Mouse (Mus musculus) testis, postnatal 10 days (tissue): Measurements from ENCODE around the gene Ghr.

Source experiments
- DNase-seq: peaks from one replicate; pipeline ENCODE4 v3.0.0; 2021; ENCODE audit warnings: low spot score

Gene Ghr

DNA sequence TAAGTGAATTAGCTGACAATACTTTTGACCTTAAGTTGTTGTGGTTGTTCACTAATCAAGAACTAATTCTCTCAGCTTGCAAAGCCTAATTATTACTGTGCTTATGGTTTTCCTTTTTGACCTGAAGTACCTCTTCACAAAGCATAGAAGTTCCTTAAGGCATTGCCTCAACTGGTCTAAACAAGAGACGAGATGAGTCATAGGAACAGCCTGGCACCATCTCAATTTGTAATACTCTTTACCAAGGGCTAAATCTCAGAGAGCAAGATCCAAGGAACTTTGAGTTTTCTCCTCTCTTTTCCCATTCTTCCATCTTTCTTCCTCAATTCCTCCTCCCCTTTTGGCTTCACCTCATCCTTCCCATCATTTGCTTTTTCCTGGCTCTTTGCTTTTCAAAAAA, 69.3 kb downstream of the Ghr start:
- DNase-seq: no peak

DNA sequence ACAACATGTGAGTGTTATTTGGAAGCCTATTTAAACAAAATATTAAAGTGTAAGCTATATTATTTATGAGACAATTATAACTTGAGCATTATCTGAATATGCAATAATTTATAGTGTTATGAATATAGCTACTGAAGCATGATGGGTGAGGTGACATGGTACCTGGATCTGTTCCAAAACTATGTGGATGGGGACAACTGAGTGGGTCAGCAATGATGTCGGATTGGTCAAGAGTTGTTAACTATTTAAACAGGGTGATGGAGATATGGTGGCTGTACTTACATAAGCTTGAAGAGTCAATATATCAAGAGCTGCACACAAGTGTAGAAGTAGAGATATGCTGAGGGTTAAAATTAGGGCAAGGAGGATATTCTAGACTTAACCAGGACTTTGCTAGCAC, 70.9 kb downstream of the Ghr start:
- no peak for DNase-seq

DNA sequence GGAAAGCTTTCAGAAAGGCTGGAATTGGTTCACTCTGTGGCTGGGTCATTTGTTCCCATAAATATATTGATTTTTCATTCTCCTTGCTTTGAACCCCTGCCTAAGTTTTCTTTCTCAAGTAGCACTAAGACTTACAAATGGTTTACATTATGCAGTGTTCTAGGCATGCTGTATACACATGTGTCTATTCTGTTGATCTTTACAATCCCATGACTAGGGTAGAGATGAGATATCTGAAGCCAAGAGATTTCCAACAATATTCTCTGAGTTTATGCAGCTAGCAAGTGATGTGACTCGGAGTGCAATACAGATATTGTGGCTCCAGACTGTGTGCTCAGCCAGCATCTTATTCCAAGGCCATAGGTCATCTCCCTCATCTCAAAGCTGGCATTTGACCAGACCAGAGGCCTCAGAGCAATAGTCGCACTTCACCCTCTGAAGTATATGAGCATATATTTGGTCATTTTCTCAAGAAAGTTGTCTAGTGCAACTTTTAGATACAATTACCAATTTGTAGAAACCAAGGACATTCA, 71.6 kb downstream of the Ghr start:
- DNase-seq: no peak

DNA sequence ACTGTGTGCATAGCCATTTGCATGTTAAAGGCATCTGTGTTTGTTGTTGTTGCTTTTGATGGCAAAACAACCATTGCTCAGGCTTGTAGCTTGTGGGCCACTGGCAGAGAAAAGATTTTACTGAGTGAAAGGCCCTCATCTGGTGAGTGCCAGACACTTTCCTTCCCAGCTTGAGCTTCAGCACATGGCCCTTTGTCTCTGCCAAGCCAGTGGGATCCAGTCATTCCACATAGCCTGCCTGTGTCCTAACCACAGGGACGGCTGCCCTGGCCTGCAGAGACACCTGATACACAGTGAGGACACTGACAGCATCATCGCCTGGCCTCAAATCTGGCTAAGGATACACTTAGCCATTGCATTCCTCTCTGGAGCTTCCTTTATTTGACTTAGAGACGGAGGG, 74.2 kb downstream of the Ghr start:
- no peak for DNase-seq

DNA sequence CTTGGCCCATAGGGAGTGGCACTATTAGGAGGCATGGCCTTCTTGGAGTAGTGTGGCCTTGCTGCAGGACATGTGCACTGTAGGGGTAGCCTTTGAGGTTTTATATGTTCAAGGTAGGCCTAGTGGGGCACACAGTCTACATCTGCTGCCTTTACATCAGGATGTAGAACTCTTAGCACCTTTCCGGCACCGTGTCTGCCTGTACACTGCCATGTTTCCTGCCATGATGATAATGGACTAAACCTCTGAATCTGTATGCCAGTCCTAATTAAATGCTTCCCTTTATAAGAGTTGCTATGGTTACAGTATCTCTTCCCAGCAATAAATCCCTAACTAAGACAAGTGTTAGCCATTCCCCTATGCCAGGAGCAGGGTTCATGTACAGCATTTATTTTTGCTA, 76.0 kb downstream of the Ghr start:
- no peak for DNase-seq

DNA sequence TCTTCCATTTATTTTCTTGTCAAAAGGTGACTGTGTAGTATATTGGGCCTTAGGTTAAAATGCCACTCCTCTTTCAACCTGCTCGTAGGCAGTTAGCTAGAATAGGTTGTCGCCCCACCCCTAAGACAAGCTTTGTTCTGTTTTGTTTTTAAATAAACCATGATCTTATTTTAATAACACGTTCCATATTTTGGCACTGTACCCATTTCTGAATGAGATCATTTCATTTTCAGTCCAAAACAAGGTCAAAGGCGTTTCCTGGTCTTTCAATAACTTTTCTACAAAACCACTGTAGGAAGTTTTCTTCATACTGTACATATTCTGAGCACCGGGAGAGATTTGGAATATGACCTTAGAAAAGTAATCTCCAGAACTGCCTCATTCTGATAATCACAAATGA, 78.6 kb downstream of the Ghr start:
- no peak for DNase-seq

DNA sequence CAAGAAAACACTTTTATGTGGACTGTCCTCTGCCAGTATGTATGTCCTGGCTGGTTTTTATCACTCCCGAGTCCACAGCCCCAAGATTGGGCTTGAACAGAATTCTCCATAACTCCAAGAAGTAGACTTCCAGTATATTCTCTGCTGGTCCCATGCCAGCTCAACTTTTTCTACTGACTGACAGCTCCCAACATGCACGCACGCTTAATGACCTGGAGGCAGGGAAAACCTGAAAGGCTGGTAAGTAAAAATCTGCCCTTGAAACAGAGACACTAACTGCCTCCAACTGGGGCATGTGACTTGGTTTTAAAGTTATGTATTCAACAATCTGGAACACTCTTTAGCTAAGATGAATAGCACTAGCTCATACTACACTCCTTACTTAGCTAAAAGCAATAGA, 81.6 kb downstream of the Ghr start:
- no peak for DNase-seq

DNA sequence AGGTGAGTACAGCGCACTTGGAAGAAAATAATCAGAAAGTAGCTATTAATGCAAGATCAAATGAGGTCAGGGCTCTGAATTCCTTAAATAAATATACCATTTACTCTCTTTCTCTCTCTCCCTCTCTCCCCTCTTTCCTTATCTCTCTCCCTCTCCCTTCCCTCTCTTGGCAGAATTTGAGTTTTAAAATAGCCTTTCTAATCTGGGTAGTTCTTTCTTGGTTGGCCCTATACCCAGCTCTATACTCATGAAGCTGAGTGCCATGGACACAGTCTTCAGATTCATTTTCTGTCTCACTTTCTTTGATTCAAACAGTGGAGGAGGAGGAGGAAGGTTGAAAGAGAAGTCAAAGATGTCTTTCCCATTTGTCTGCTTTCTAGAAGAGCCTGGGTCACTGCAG, 84.3 kb downstream of the Ghr start:
- no peak for DNase-seq

DNA sequence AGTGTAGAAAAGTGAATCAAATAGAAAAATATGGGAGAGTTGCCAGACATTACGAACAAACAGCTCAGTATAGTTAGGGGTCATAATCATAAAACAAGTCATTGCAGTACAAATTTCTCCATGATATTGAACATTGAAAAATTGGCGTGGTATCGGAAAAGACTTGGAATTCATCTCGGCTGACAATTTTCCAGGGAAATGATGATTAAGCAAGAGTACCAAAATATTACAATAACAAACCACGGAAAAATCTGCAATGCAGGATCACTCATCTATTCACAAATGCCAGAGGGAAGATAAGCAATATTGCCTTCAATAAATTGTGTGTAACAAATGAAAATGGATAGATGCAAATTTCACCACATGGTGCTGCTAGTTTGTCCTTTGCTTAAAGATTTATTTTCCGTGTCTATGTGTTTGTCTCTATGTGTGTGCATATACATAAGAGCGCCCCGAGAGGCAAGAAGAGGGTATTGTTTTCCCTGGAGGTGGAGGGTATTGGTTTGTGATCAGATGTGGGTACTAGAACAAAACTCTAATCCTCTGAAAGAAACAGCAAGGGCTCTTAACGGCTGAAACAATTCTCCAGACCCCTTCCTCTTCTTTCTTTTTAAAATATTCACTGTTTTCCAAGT, 85.2 kb downstream of the Ghr start:
- no peak for DNase-seq

DNA sequence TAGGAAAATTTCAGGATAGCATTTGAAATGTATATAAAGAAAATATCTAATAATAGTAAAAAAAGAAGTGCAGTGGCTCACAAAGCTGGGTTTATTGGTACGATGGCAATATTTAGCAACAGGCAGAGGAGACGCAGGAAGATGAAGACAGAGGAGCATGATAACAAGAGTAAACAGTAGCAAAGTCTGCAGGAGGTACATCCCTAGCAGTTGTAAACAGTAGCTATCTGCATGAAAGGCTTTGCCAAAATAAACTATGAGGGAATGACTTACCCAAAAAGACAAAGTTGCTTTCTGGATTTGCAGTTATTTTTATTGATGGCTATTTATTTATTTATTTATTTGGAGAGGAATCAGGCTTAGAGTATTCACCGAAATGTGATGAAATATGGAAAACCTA, 92.4 kb downstream of the Ghr start:
- no peak for DNase-seq

DNA sequence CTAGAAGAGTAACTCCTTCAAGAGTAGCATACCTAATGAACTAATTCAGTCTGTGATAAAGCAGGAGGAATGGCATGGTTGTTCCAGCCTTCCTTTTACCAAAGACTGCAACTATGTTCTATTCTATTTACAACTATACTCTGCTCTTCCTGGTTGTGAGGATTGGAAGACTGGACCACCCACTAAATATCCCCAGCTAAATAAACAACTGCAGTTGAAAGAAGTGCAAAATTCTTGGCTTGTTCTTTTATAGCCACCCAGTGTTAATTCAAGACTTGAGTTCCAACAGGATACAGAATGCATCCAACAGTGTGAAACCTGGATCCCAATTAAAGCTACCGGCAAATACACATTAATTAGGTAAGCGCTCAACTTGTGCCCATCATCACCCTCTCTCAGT, 93.3 kb downstream of the Ghr start:
- DNase-seq: no peak

DNA sequence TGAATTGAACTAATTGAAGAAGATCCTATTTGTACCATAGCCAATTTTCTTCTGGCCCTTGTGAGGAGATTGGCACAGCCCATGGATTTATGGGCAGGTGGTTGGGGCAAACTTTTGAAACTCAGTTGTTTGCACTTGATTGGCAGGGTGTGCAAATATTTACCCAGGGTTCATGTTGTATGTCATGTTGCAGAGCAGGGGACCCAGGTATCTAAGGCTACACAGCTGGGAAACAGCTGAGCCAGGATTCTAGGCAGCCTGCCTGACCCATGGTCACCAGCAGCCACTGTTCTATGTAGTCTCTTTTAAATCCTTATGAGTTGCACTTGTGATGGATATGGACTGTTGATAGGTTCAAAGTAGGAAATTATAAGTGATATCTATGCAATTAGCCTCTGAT, 94.1 kb downstream of the Ghr start:
- DNase-seq: no peak

DNA sequence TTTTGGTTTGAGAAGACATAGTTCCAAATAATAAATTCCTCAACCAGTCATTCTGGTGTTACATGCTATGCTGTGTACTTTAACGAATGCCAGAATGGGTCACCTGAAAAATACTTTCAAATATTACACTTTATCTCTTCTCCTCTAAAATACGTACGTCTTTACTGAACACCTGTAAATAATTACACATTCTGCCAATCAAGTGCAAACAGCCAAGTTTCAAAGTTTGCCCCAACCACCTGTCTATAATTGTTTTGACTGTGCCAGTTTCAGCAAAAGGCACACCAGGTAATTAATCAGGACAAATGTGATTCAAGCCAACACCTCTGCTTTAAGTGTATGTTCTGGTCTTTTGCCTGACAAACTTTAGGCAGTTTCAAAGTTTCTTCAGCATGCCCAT, 94.7 kb downstream of the Ghr start:
- no peak for DNase-seq

DNA sequence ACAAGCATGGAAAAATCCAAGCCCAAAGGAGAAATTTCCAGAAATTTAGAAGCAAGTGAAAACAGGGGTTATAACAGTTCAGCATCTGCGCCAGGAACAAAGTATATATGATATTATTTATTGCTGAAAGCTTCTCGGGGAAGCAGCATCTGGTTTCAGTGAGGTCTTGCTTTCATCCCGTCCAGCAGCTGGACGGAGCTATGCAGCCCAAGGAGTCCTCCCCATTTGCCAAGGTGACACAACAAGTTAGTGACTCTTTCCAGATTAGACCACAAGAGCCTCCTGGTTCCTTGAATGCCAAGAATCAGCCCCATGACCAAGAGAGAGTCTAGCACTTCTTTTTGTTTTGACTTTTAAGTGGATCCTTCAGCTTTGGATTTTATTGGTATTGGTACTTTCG, 96.6 kb downstream of the Ghr start:
- no peak for DNase-seq

DNA sequence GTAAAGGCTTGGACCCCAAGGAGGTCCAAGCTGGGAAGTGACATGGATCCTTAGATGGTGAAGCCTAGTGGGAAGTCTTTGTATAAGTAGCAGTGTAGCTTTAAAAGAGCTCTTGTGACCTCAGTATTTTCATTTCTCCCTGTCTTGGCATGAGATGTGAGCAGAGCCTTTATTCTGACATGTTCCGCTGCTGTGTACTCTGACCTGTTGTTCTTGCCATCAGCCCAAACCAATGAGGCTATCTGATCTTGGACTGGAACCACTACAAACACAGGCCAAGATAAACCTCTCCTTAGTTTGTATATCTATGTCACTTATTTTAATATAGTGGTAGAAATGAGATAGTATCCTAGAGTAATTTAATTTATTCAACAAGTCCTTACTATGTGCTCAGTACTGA, 97.9 kb downstream of the Ghr start:
- no peak for DNase-seq

DNA sequence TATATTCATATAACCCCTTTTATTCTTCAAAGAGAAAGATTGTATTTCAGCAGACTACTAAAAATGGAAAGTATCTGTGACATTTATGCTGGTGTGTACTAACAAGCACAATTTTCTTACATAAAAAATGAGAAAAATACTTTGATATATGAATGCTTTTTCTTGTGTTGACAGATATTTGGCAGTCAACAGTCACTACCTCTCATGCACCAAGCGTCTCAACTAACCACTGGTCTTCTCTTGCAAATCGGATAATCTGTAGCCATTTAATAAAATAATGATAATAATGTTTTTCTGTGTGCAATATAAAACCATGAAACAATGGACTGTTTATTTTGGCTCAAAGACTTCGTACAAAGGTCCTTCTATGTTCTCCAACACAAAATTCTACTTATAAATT, 99.8 kb downstream of the Ghr start:
- no peak for DNase-seq

DNA sequence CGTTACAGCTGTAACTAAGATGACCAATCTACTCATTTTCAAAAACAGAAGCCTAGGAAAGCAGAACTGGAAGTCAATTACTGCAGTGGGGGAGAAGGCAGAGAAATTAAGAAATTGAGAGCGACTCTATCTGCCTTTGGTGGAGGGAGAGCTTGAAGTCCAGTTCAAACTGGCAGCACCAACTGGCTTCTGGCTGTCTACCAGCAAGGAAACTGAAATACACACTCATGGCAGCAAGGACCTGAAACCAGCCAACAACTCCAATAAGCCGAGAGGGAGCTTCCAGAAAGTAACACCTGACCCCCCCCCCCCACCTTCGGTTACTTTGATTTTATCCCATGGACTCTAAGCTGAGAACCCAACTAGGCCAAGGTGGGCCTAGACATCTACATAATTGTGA, 114.1 kb downstream of the Ghr start:
- no peak for DNase-seq

DNA sequence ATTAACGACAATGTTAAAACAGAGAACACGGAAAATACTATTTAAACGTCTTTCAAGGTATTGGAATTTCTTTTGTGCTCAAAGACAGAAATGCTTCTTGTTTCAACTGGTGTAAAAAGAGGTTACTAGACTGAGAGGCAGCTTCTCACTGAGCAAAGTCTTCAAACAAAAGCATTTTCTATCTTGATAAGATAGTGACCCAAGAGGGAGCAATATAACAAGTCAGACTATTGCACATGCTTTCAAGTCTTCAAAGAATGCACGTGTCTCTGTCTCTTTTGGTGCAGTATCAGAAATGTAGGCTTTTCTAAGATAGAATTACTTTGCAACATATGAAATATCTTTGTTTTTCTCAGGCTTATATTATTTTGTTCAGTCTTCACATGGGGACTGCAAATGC, 116.7 kb downstream of the Ghr start:
- no peak for DNase-seq

DNA sequence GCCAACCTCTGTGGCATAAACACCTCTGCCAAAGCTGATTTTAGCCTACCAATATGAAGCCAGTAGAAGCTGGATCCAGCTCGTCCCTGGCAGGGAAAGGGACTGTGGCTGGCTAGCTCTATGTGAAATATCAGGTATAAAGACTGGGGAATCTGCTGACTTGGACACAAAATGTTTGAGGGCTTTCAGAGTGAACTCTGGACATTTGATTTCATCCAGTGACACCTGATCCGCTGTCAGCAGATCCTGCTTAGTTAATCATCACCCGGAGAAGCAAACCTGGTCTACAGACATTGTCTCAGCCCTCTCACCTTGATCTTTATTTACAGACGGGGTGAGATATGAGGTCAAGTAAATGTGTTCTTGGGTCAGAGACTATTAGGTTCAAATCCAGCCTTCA, 118.5 kb downstream of the Ghr start:
- DNase-seq: no peak

DNA sequence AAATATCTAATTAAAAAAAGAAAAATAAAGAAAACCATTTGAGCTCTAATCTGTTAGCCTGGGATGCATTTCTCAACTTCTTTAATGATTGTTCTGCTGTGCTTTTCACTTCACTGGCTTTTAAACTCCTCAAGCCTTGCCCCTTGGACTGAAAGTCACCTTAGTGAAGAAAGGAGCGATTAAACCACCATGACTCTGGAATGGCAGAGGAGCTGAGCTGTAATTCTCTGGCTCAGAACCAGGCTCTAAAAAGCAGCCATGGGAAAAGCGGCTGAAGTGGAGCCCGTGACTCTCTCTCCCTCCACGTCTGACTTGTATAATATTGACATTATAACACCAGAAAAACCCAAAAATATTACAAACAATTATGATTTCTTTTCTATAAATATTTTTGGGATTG, 126.7 kb downstream of the Ghr start:
- no peak for DNase-seq

DNA sequence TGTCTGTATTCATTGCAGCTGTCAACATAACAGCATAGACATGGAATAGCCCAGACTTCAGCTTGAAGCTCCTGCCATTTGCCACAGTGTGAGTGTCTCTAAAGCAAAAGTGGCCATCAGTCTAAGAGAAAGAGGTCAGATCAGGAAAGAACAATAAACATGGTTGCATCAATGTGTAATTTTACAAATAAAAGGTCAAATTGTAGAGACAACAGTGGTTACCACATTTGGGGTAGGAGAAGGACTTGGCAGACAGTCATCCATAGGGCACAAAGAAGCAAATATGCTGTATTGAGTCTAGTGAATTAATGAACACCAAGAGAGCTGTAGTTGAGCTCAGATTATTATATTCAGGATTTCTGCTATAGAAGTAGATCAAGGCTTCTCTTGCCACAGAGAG, 127.7 kb downstream of the Ghr start:
- DNase-seq: no peak

DNA sequence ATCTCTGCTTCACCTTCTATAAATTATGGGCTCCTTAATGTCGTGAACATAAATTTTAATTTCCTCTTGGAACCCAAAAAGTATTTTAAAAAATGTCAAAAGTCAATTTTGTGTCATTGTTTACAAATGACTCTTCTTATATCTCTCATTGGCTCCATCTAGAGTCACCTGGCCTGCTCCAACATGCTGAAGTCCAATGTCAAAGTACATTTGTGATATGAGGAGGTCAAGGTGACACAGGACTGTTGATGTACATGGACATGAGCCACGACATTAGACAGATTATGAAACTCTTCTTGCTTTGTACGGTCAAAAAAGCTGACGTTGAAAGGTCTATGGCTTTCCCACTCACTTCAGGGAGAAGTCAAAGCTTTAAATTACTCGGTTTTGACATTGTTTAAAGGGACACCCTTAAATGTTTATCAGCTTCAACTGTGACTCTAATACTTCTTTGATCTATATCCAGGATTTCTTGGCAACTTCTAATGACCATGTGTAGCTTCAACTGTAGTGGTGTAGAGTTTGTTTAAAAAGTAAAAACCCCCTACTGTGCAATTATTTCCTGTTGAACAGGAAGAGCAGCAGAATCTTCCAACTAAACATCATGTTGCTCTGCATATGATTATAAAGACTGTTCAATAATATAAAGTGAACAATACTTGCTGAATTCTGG, 131.1 kb downstream of the Ghr start:
- DNase-seq: no peak

DNA sequence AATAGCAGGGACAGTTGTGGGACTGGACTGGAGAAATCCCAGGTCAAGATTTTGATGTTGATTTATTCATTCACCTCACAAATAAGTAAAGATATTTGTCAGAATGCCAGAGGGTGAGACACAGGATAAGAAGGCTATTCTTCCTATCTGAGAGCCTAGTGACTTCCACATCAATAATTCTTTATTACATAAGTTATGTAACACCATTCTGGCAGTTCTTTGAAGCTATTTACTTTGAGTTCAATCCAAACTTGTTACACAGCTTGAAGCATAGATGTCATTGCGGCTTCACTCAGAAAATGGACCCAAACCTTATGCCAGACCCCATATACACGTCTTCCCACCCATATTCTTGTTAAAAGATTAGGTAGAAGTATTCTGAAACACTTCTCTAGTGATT, 133.7 kb downstream of the Ghr start:
- no peak for DNase-seq

DNA sequence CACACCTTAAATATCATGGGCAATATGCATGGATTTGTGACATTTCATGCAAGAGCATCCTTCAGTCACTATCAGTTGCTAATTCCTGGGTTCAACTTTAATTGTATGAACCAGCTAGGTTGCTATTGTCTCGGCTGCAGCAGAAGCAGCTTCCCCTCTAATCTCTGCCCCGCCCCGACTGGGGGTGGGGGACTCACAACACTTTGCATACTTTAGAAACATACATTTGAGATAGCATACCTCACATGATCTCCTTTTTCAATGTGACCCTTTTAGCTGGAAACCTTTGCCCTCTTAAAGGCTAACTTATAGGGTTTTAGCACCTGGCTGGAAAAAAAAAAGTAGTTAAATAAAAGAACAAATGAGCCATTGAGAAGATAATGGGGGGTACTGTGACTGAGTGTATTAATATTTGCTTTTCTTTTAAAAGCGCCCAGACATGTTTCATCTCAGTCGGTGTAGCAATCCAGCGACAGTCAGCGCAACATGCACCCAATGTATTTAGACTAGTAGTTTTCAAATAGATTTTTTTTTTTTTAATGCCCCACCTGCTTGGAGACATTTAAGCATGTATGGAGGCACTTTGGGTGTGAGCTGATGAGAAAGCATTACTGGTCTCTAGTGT, 137.9 kb downstream of the Ghr start:
- DNase-seq: no peak
